Mouse (Mus musculus) megakaryocyte-erythroid progenitor cell, adult 5 weeks (primary cell): ENCODE results near the gene Inpp5a. TPM values are rescaled to one million over a fixed set of nuclear protein-coding genes. Genes with fewer than 3 reads are reported as not detected.

Experiments used
- polyA plus RNA-seq: library from polyadenylated mRNA; stranded (reverse); fragments of >175 nt; gene quantifications from 2 replicates; pipeline ENCODE4 v1.2.3, GENCODE M21; 2012

The Inpp5a gene
- polyA plus RNA-seq: 14.0 and 15.8 TPM in 2 replicates

GRCm38 (mm10) chr7:139388670-139389212 lies at the start of gene Inpp5a:
TSS of gene Inpp5a (plus strand) at chr7:139389109.

GRCm38 (mm10) chr7:139582595-139582994 lies 193.7 kb downstream of the Inpp5a start, which contains the start of gene Nkx6-2:
TSS of gene Nkx6-2 (minus strand) at chr7:139582797.

Other genes starting within 250 kb of the Inpp5a start
- 1.5 TPM in 2 replicates for gene Lrrc27, start 176.1 kb upstream of the Inpp5a start, polyA plus RNA-seq
- gene Stk32c, start 175.8 kb upstream of the Inpp5a start, polyA plus RNA-seq: 0.26 and 0.38 TPM in 2 replicates
- 11.0 and 12.2 TPM in 2 replicates for gene Pwwp2b, start 140.6 kb upstream of the Inpp5a start, polyA plus RNA-seq
- gene Nkx6-2, start 193.7 kb downstream of the Inpp5a start, polyA plus RNA-seq: not detected in 2 replicates